Mouse (Mus musculus): ENCODE results near the gene Hs6st3.

Hs6st3 gene

DNA sequence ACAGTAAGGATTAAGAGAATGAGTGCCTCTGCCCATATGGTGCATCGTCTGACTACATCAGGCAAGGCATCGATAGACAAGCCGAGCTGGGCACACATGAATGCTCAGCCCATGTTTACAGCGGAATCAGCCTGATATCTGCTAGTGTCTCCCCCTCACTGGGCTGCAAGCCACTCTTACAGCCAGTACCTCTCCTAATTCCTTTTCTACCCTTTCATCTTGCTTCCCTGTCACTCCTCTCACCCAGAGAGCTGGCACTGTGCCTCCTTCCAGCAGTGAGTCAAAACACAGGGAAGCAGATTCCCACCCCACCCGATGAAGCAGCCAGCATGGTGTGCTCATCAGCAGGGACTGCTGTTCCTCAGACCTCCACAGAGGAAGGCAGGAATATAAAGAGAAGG lies 527.6 kb downstream of the Hs6st3 start:
- peak; percentile 1 for DNase-seq

GRCm38 (mm10) chr14:119667421-119667820 lies 529.3 kb downstream of the Hs6st3 start:
- DNase-seq = no peak

DNA sequence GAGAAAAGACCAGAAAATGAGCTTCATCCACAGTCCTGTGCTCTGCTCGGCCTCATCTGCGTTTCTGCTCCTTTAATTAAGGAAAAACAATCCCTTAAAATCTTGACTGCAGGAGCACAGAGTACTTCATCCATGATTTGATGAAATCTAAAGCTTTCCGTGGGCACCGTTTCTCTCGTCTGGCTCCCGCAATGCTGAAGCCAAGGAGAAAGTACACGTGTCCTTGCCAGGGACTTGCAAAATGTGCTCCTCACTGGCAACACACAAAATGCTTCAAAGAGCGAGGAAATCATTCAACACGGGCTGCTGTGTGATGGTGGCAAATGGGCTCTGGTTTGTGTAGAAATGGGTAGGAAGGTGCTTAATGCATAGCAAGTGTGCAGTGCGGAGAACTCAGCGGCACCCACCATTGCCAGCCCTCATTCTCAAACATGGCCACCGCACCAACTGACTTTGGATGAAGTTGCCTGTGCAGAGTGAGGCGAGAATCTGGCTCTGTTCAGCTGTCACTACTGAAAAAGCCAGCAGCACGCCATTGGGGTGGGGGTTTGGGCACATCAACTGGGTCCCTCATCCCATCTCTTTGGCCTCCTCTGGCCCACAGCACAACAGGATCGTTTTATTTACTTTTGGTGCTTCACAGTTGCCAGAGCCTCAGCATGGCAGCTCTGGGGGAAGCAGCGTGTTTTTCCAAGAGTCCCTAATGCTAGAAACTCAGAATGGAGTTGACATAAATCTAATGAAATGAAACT lies 532.9 kb downstream of the Hs6st3 start:
- DNase-seq = peak; percentile 4

DNA sequence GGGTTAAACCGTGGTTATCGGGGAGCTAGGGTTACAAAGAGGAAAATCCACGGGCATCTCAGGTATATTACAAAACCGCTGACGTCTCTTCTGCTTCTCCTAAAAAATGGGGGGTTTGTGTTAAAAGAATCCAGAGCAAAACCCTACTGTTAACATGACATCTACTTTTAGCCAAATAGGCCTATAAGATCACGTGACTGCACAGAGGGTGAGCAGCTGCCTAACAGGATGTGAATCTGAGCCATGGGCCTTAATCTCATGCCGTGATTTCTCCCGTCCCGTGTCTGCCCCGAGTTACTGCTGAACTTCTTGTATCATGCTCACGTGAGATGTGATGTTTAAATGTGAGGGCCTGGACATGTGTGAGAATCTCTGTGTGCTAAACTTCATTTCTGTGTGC lies 540.4 kb downstream of the Hs6st3 start:
- no peak for DNase-seq

DNA sequence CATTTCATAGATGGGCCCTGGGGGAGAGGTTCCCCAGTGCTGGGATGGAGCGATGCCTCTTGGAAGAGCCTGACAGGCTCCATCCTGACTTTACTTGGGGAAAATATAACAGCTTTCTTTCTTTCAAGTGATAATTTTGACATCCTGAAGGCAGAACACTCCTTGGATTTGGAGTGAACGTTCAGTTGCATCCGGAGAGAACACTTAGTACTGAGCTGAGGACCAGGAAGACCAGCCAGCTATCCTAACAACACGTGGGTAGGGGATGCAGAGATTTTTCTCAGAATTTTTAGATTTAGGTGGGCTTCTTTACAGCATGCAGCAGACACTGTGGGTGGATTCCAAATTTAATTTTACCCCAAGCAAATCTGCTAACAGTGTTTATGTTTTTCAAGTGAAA lies 541.9 kb downstream of the Hs6st3 start:
- no peak for DNase-seq

- no peak for DNase-seq
Observed at GRCm38 (mm10) chr14:119687885-119688284, 549.7 kb downstream of the Hs6st3 start.

GRCm38 (mm10) chr14:119699982-119700381 lies 561.8 kb downstream of the Hs6st3 start:
- DNase-seq = no peak

DNA sequence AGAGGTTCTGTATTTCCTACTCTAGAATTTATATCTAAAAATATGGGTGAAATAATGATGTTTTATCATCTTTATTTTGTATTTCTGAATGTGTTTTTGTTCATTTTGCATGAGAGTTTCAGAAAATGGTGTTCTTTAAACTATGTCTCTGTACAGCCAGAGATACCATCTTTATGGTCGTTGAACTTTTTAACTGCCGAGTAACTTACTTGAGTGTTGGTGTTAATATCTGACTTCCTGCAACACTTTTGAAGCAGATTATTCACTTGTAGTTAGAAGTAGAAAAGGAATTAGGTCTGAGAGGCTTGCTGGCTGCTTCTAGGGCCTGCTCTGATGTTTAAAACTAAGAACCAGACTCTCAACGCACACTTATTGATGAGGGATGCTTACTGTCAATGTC lies 576.6 kb downstream of the Hs6st3 start:
- no peak for DNase-seq

GRCm38 (mm10) chr14:119717323-119717722 lies 579.2 kb downstream of the Hs6st3 start:
- no peak for DNase-seq

GRCm38 (mm10) chr14:119725102-119725501 lies 587.0 kb downstream of the Hs6st3 start:
- DNase-seq = no peak

DNA sequence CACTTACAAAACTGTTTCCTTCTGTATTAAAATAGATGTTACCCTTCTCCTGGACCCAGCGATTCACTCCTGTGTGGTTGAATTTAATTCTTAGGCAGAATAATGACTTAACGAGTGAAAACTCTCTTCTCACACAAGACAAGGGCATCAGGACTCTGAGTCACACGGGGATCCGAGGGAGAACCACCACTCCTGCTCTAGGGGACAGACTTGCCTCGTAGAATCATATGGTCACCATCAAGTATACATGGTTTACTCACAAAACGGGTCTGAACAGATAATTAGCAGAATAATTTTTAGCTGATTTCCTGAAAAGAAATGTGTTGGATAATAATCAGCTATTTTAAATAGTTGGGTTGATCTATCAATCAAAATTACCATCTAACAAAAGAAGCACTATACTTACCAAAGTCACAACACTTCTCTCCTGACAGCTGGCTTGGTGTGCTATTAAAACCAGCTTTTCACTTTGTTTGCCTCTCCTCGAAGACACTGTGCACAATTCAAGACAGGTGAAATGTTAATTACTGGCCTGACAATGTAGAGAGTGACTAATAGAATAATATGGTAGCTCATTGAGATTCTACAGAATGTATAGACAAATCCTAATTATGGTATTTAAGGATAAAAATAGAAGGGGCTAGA lies 593.4 kb downstream of the Hs6st3 start:
- no peak for DNase-seq

GRCm38 (mm10) chr14:119732219-119732618 lies 594.1 kb downstream of the Hs6st3 start:
- DNase-seq = no peak

GRCm38 (mm10) chr14:119737408-119737961 lies 599.3 kb downstream of the Hs6st3 start:
- no peak for DNase-seq

DNA sequence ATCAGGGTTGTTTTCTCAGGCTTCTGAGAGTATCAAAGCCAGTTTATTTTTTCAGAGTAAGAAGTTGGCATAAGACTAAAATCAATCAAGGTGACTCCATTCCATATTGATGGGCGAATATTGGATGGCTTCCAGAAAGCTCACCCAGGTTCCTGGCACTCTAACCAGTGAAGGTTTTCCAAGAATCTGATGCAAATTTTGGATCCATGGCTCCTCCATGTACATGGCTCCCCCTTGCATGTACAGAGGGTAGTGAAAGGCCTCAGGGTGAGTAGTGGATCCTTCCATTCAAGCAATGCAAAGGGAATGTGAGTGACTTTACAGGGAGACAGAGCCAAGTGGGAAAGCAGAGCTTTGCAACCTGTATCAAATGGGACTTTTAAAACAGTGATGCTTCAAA lies 603.6 kb downstream of the Hs6st3 start:
- no peak for DNase-seq

- no peak for DNase-seq
Observed at GRCm38 (mm10) chr14:119761376-119761775, 623.2 kb downstream of the Hs6st3 start.

DNA sequence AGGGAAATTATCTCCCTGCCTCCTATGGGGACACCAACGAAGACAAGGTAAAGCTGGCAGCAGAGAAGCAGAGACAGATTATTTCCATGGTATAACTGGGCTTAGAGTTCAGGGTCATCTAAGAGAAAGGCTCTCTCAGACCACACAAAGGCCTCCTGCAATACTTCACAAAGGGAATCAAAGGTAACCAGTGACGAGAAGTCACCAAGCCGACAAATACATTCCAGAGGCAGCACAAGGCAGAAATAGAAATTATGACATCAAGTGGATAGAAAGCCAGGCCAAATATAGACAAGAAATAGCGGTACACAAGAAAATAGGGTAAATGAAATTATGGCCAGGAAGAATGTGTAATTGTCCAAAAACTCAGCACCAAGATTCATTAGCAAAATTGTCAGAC lies 633.9 kb downstream of the Hs6st3 start:
- no peak for DNase-seq

DNA sequence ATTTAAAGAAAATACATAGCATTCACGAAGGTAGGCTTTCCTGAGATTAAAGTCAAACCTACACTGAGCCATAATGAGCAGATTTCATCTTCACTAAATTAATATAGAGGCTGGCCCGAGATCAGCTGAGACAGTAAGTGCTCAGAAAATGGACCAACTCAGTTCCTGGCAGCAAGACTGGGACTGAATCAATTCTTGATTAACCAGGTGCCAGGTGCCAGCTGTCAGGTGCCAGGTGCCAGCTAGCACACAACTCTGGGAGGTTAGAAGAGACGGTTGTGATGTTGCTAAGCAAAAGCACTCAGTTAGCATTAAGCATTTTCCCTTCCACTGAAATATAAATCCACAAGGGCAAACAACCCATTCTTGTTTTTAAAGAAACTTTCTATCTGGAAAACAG lies 638.1 kb downstream of the Hs6st3 start:
- DNase-seq = no peak

DNA sequence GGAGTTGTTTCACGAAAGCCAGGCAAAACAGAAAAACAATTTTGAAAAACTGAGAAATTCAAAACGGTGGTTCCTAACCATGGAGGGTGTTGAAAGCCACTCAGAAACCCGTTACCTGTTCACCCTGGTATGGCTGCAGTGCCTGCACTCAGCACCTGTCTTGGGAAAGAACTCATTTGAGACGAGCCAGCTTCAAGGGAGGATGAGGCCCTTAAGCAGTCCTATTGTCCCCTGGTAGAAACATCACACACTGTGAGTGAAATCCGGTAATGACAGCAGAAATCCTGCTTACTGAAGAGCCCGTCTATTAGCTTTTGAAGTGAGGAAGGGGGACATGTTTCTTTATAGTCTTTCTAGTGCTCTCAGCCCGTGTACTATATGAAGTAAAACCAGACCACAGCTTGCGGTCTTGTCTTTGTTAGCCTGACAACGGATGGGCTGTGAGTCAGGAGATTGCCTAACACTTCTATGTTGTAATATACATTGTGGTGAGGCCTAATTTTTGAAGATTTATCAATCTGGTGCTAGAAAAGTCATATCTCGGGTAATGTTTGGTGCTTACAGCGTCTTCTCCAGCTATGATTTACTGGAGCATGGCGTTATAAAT lies 641.9 kb downstream of the Hs6st3 start:
- DNase-seq = peak; percentile 7

DNA sequence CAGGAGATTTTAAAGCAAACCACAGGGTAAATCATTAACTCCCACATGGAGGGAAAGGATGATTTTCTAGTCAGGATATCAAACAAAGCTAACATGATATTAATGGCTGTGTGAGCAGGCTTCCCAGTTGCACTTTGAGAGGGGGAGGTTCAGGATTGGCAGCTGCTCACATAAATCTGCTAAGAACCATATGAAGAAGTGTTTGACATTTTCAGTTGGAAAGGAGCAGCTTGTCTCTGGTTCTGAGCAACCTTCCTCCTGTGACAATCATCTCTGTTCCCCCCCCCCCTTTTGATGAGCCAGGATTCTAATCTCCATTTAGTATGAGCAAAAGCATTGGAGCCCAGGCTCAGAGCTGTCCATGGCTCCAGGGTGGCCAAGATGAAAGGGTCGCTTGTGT lies 643.0 kb downstream of the Hs6st3 start:
- no peak for DNase-seq

- DNase-seq = no peak
Observed at GRCm38 (mm10) chr14:119789457-119789856, 651.3 kb downstream of the Hs6st3 start.

DNA sequence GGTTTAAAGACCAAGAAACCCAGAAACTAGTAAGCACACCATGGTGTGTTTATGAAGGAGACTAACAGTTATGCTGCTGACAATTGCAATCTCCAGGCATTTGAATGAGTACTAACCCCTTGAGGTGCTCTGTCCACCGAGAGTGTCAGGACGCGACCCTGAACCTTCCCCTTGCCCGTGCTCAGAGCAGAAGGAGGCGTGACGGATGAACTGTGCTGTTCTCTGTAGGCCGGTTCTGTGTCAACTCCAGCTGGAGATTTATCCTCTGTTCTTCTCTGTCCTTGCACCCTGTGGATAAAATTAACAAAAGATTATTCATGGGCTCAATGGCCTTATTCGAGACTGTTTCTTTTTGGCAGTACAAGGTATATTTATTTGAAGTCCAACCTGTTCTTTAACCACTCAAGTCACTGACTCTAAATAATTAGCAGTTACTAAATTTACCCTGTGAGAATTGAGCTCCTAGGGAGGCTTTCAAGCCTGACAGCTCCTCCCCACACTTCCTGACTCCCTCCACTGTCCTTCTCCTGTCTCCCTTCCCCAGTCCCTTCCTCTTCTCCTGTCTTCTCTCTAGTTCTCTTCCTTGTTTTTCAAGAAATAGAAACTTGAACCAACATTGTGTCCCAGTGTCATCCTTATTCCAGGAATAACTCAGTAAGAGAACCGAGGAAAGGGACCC lies 659.2 kb downstream of the Hs6st3 start:
- no peak for DNase-seq

DNA sequence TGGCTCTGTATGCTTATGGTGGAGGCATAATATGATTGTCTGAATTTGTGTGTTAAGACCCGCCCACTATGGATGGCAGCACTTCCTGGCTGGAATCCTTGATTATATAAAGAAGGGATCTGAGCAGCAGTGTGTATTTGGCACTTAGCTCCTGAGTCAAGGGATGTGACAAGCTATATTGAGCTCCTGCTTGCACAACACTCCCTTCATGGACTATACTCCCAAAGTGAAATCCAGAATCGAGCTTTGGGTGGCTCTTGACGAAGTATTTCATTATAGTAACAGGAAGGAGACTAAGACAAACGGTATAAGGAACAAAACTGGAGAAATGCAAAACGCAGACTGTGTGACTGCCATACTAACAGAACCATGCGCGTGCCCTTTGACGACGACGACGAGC lies 660.4 kb downstream of the Hs6st3 start:
- DNase-seq = no peak

- no peak for DNase-seq
Observed at GRCm38 (mm10) chr14:119800856-119801255, 662.7 kb downstream of the Hs6st3 start.

Measured in lung, postnatal 36 days (tissue).